ENCODE assay signal across 8 mouse cellular contexts in the genomic region with DNA sequence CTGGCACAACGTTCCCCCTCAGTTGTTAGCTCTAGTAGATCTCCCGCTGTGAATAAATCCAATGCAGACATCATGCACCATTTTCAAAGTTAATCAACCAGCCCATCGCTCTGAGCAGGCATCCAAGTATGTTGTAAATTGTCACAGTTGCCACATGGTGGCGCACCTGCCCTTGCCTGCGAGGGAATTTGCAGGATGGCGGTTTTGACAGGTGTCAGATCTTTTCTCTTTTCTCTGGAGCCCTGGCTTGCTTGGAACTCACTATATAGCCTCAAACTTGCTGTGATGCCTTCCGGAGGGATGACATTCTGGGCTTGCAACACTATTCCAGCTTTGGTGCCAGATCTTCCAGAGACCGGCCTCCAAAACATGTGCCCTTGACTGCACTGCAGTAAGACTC. TPM values are rescaled to one million over a fixed set of nuclear protein-coding genes. Genes with fewer than 3 reads are reported as not detected.
A peak's percentile ranks its signal among the peaks of the same experiment; 100 is the strongest.
DNase-seq lines count a peak whose midpoint lies in the region; ATAC-seq and TF ChIP-seq lines count a peak whose summit lies in the region.

No protein-coding gene starts in this region.

- no peak for ATAC-seq in kidney, embryonic 14.5 days (ENCODE audit: low FRiP score, low TSS enrichment)
- no peak for ATAC-seq in neural tube, embryonic 13.5 days (ENCODE audit: low read depth)

- H3K4me1 ChIP-seq in kidney, embryonic 14.5 days (ENCODE audit: control insufficient read depth, insufficient read depth, low read length): no peaks in the 10 kb centered on the region
- peaks cover 35% of the 10 kb centered on the region for H3K4me1 ChIP-seq in neural tube, embryonic 13.5 days (replicated peaks)

- intact Hi-C loops in gastrocnemius, postnatal 14 days (cut with DNase I; ENCODE audit: low total_unique reads): no loop called here

- H3K9me3 ChIP-seq in kidney, embryonic 14.5 days (ENCODE audit: control insufficient read depth, low read length): no peaks in the 10 kb centered on the region
- H3K9me3 ChIP-seq in neural tube, embryonic 13.5 days: no peaks in the 10 kb centered on the region

- 7% methylated on average over 8 of the region's 8 CpGs for WGBS in kidney, embryonic 14.5 days
- 8% methylated on average over 8 of the region's 8 CpGs for WGBS in neural tube, embryonic 13.5 days

- no peaks in the 10 kb centered on the region for H3K36me3 ChIP-seq in kidney, embryonic 14.5 days (ENCODE audit: control insufficient read depth, insufficient read depth, low read length)
- no peaks in the 10 kb centered on the region for H3K36me3 ChIP-seq in neural tube, embryonic 13.5 days

- TF ChIP-seq CTCF in layer of hippocampus, adult 2 months (conservative IDR thresholded peaks at IDR 0.05): peak; percentile 94

- peak; percentile 49 for DNase-seq in kidney, adult 18-20 months
- DNase-seq in CD4-positive helper T cell, adult 2 months (ENCODE audit: low read depth, low spot score): peak; percentile 56
- peak; percentile 74 for DNase-seq in R1 (ENCODE audit: low read depth, low spot score)
- DNase-seq in cerebellum, postnatal 36 days: peak; percentile 82 to 83
- peak; percentile 73 to 81 for DNase-seq in layer of hippocampus, adult 2 months (ENCODE audit: low spot score in 2 of 2)
- DNase-seq in gastrocnemius, postnatal 14 days: no peak

- H3K27ac ChIP-seq in kidney, embryonic 14.5 days (ENCODE audit: low read depth, low read length): no peak overlapping the region
- peak overlapping the region; percentile 36; the same call in 1 of the 2 replicates for H3K27ac ChIP-seq in layer of hippocampus, adult 2 months
- 0 out of 2 replicates have a peak overlapping the region, but pooled peaks have one; percentile 1 for H3K27ac ChIP-seq in neural tube, embryonic 13.5 days (replicated peaks)

- peaks cover 50% of the 10 kb centered on the region for H3K27me3 ChIP-seq in kidney, embryonic 14.5 days (ENCODE audit: control insufficient read depth, insufficient read depth, low read length)
- H3K27me3 ChIP-seq in neural tube, embryonic 13.5 days: peaks cover 36% of the 10 kb centered on the region

- no peak overlapping the region for H3K4me2 ChIP-seq in kidney, embryonic 14.5 days (replicated peaks; ENCODE audit: low read depth, low read length)
- no peak overlapping the region for H3K4me2 ChIP-seq in neural tube, embryonic 13.5 days

- no peak overlapping the region for H3K4me3 ChIP-seq in kidney, embryonic 14.5 days (ENCODE audit: low read length)
- no peak overlapping the region for H3K4me3 ChIP-seq in layer of hippocampus, adult 2 months
- H3K4me3 ChIP-seq in neural tube, embryonic 13.5 days: no peak overlapping the region

- no peak overlapping the region for H3K9ac ChIP-seq in kidney, embryonic 14.5 days (ENCODE audit: low read depth, low read length)
- no peak overlapping the region for H3K9ac ChIP-seq in neural tube, embryonic 13.5 days

RNA-seq across cellular contexts. Expression of a gene that starts 27.8 kb away (rescaled TPM):
- 21.3 and 35.9 TPM in 2 replicates for polyA plus RNA-seq in kidney, embryonic 14.5 days (2014; fragmentation: Nextera tagmentation; extraction: Ambion mirVana)
- total RNA-seq in layer of hippocampus, adult 2 months (2021): 100 to 1,000 TPM in 1 of 2 experiments, 10 to 100 TPM in 1; 76.5 to 101 TPM
- polyA plus RNA-seq in neural tube, embryonic 13.5 days (2015; fragmentation: Nextera tagmentation; extraction: Ambion mirVana): 28.2 and 28.6 TPM in 2 replicates
- total RNA-seq in gastrocnemius, postnatal 14 days (2021): 10 to 100 TPM; 28.8 to 33.0 TPM
